Mouse (Mus musculus) olfactory bulb, adult 2 months (tissue): ENCODE data around the gene Spty2d1.

Experiments
- CTCF ChIP-seq: fragments of 200-500 bp; IDR thresholded peaks from 2 replicates; pipeline ENCODE4 v1.5.1; 2012; ENCODE audit warnings: low read depth, mild to moderate bottlenecking, low read length, moderate library complexity; ENCODE audit not compliant: insufficient read depth
- POLR2A ChIP-seq: fragments of 200-500 bp; IDR thresholded peaks from 2 replicates; pipeline ENCODE4 v1.6.1; 2012; ENCODE audit warnings: mild to moderate bottlenecking, low read depth, low read length, moderate library complexity; ENCODE audit not compliant: insufficient read depth

DNA sequence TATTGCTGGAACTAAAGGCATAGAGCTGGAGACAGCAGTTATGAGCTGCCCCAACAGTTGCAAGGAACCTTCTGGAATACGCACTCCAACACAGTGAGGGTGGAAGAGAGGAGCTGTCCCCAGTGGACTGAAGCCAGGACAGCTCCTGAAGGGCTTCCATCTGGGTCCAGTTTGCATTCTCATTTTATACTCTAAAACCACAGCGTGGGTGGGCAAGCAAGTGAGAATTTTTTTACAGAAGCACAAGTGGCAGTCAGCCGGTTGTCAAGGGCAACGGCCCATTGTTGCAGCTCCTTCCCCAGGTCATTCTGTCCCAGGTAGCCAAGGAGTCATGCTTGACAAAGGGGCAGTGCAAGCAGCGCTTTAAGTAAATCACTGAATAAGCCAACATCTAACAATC lies 11.4 kb upstream of the Spty2d1 start:
- TF ChIP-seq CTCF (no peak), POLR2A (no peak)
